Mouse (Mus musculus) liver, adult 2 months (tissue): Measurements from ENCODE around the gene Tnfsf14. TPM values are rescaled to one million over a fixed set of nuclear protein-coding genes. Genes with fewer than 3 reads are reported as not detected.

Source experiments
- DNase-seq: peaks from one replicate; pipeline ENCODE4 v3.0.0-alpha.2; 2011; ENCODE audit warnings: low read depth, low spot score; ENCODE audit errors: extremely low read depth
- H3K27ac ChIP-seq: fragments of 200-500 bp; replicated peaks from 2 replicates; pipeline ENCODE4 v1.5.1; 2012; ENCODE audit warnings: low read depth, mild to moderate bottlenecking, control low read depth, inconsistent platforms, low read length; ENCODE audit not compliant: insufficient read depth
- H3K27me3 ChIP-seq: fragments of 200-500 bp; 2 replicates; pipeline ENCODE4 v1.6.1; 2012; ENCODE audit warnings: mild to moderate bottlenecking, moderate library complexity, low read length, inconsistent platforms; ENCODE audit not compliant: control insufficient read depth, insufficient read depth
- H3K36me3 ChIP-seq: fragments of 200-500 bp; 2 replicates; pipeline ENCODE4 v1.6.1; 2012; ENCODE audit warnings: low read length, inconsistent platforms; ENCODE audit not compliant: control insufficient read depth, insufficient read depth
- H3K4me1 ChIP-seq: fragments of 200-500 bp; 2 replicates; pipeline ENCODE4 v1.6.1; 2011; ENCODE audit warnings: low read length; ENCODE audit not compliant: control insufficient read depth, insufficient read depth
- H3K4me3 ChIP-seq: fragments of 200-500 bp; 2 replicates; pipeline ENCODE4 v1.5.1; 2011; ENCODE audit warnings: low read depth, mild to moderate bottlenecking, control low read depth, low read length, moderate library complexity; ENCODE audit not compliant: insufficient read depth
- H3K79me2 ChIP-seq: fragments of 200-500 bp; 2 replicates; pipeline ENCODE4 v1.6.1; 2012; ENCODE audit warnings: inconsistent platforms, mild to moderate bottlenecking, low read length, moderate library complexity; ENCODE audit not compliant: control insufficient read depth, insufficient read depth
- H3K9ac ChIP-seq: fragments of 200-500 bp; 2 replicates; pipeline ENCODE4 v1.6.1; 2012; ENCODE audit warnings: low read depth, mild to moderate bottlenecking, control low read depth, inconsistent platforms, low read length
- CTCF ChIP-seq: fragments of 200-500 bp; IDR thresholded peaks from 2 replicates; pipeline ENCODE4 v1.5.1; 2011; ENCODE audit warnings: low read depth, low read length, control low read depth
- POLR2A ChIP-seq: fragments of 200-500 bp; IDR thresholded peaks from 2 replicates; pipeline ENCODE4 v1.6.1; 2011; ENCODE audit warnings: low read length, control low read depth; ENCODE audit not compliant: insufficient read depth; ENCODE audit errors: extremely low read depth
- WGBS: fragments of 180-500 bp; shearing (Covaris S2); methylation state at CpG from one replicate; pipeline ENCODE4 v1.1.7; 2018; 5-methylcytosine and 5-hydroxymethylcytosine counted together
- polyA plus RNA-seq: library from polyadenylated mRNA; depleted of rRNA; stranded (reverse); fragments of >200 nt; gene quantifications from 2 replicates; pipeline ENCODE4 v1.2.3, GENCODE M21; 2012
- total RNA-seq: library from RNA; depleted of rRNA; stranded (reverse); fragments of >200 nt; gene quantifications from 2 replicates; pipeline ENCODE4 v1.2.3, GENCODE M21; 2014

Tnfsf14 gene
- total and polyA plus RNA-seq, 2 experiments = 0.28 to 0.75 TPM

DNA sequence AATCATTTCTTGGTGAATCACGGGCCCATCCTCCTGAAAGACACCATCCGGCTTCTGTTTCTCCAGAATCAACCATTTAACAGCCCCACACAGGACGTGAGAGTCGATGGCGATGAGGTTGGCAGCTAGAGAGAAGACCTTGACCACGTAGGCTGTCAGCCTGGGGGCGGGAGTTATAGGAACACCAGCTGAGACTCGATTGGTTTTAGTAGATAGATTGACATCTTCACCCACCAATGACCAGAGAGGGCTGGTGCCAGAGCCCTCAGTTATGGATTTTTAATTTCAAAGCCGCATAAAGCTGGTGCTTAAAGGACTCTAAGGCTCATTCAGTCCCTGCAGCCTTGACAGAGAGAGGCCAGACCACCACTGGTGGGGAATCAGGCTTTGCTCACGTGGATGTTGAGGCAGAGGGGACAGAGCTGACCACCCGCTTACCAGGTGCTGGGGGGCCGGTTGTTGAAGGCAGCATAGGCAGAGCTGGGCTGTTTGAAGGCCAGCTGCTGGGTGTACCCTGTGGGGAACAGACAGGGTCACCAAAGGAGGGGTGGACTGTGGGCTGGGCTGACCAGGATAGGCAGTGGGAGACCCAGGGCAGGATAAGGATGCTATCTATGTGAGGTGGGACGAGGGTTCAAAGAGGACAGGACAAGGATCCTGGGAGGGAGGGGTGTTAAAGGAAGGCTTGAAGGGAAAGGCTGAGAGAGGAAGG is 20.9 kb upstream of the Tnfsf14 start:
- Histone ChIP-seq H3K4me3 (no peak overlapping the region), H3K9ac (no peak overlapping the region), H3K27ac (no peak overlapping the region), H3K79me2 (no peaks in the 10 kb centered on the region), H3K4me1 (peaks cover 22% of the 10 kb centered on the region), H3K36me3 (peaks cover 91% of the 10 kb centered on the region), H3K27me3 (no peaks in the 10 kb centered on the region)
- 41% methylated on average over 13 of the region's 13 CpGs for WGBS
- DNase-seq = no peak
- TF ChIP-seq POLR2A = no peak
- TF ChIP-seq CTCF = no peak

- no peak overlapping the region for H3K9ac ChIP-seq
- peaks cover 94% of the 10 kb centered on the region for H3K36me3 ChIP-seq
- H3K27me3 ChIP-seq = no peaks in the 10 kb centered on the region
- DNase-seq = peak; percentile 47
- H3K27ac ChIP-seq = no peak overlapping the region
- no peaks in the 10 kb centered on the region for H3K79me2 ChIP-seq
- H3K4me1 ChIP-seq = peaks cover 20% of the 10 kb centered on the region
- 33% methylated on average over 9 of the region's 9 CpGs for WGBS
- no peak overlapping the region for H3K4me3 ChIP-seq
- TF ChIP-seq CTCF (0 out of 2 replicates have a peak, but pooled peaks have one; percentile 10), POLR2A (no peak)
Measured at GRCm38 (mm10) chr17:57211501-57211900, 17.5 kb upstream of the Tnfsf14 start.

- TF ChIP-seq CTCF (0 out of 2 replicates have a peak, but pooled peaks have one; percentile 7), POLR2A (no peak)
- peaks cover 40% of the 10 kb centered on the region for H3K4me1 ChIP-seq
- H3K9ac ChIP-seq = no peak overlapping the region
- no peaks in the 10 kb centered on the region for H3K27me3 ChIP-seq
- WGBS = 54% methylated on average over 4 of the region's 4 CpGs
- peaks cover 93% of the 10 kb centered on the region for H3K36me3 ChIP-seq
- no peaks in the 10 kb centered on the region for H3K79me2 ChIP-seq
- H3K27ac ChIP-seq = no peak overlapping the region
- peak; percentile 28 for DNase-seq
- H3K4me3 ChIP-seq = no peak overlapping the region
Measured at GRCm38 (mm10) chr17:57209330-57209729, 15.4 kb upstream of the Tnfsf14 start.

- Histone ChIP-seq H3K79me2 (no peaks in the 10 kb centered on the region), H3K36me3 (peaks cover 91% of the 10 kb centered on the region), H3K9ac (no peak overlapping the region), H3K27me3 (no peaks in the 10 kb centered on the region), H3K27ac (peak overlapping the region; percentile 1; the same call in 1 of the 2 replicates), H3K4me1 (peaks cover 47% of the 10 kb centered on the region), H3K4me3 (no peak overlapping the region)
- TF ChIP-seq POLR2A (no peak), CTCF (no peak)
- peak; percentile 79 for DNase-seq
- WGBS = 34% methylated on average over 3 of the region's 3 CpGs
Measured at GRCm38 (mm10) chr17:57207938-57208337, 14.0 kb upstream of the Tnfsf14 start.

DNA sequence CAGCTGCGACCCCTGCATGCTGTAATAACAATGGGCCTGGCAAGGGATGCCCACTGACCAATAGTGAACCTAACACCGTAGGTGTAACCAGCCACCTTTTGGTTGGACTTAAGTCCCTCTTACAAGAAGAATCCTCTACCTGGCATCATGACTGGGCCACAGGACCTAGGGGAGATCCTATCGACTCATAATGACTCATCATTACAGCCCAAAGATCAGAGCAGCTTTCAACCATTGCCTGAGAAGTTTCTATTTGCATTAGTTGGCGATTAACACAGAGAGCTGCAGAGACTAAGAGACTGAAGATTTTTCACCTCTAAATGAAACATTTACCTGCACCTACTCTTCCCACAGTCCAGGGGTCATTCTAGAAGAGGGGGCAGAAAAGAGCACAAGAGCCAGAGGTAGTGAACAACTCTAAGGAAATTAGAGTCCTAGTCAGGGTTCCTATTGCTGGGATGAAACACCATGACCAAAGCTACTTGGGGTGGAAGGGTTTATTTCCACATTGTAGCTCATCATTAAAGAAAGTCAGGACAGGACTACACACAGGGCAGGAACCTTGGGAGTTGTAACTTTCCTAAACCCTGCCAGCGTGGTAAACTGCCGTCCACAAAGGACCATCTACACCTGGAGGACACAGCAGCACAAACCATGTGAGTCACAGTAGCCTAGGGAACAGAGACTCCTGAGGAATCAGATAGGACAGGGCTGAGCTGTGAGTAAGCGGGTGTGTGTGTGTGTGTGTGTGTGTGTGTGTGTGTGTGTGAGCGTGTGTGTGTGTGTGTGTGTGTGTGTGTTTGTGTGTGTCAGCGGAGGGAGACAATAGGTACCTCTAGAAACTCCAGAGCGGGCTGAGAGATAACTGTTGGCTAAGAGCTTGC is 8.1 kb upstream of the Tnfsf14 start:
- Histone ChIP-seq H3K79me2 (no peaks in the 10 kb centered on the region), H3K36me3 (peaks cover 63% of the 10 kb centered on the region), H3K27me3 (no peaks in the 10 kb centered on the region), H3K27ac (peak overlapping the region; percentile 73), H3K4me3 (no peak overlapping the region), H3K4me1 (peaks cover 37% of the 10 kb centered on the region), H3K9ac (0 out of 2 replicates have a peak overlapping the region, but pooled peaks have one; percentile 8)
- DNase-seq = peak; percentile 72
- TF ChIP-seq CTCF = no peak
- TF ChIP-seq POLR2A = no peak
- WGBS = 39% methylated on average over 10 of the region's 10 CpGs

DNA sequence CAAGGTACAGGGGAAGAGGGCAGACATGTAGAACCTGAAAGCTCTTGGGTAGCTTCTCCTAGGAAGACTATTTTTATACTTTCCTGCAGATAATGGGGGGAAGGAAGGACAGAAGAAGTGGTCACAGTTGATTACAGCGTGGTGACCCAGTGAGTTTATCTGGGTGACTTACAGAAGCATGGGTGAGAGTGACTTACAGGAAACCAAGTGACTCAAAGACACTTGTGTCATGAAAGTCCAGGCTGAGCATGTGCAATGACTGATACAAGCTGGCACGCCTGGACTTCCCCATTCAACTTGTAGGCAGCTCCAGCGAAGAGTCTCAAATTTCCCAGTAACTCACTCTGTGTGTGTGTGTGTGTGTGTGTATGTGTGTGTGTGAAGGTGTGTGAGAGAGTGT is 4.3 kb upstream of the Tnfsf14 start:
- Histone ChIP-seq H3K27me3 (no peaks in the 10 kb centered on the region), H3K79me2 (no peaks in the 10 kb centered on the region), H3K4me3 (no peak overlapping the region), H3K27ac (no peak overlapping the region), H3K36me3 (peaks cover 28% of the 10 kb centered on the region), H3K4me1 (peaks cover 8% of the 10 kb centered on the region), H3K9ac (no peak overlapping the region)
- TF ChIP-seq POLR2A = no peak
- TF ChIP-seq CTCF = no peak
- WGBS = 61% methylated on average over 3 of the region's 3 CpGs
- DNase-seq = no peak
